Comparison of ENCODE assay signal across 8 mouse cellular contexts in genomic region chr17:15704475-15705300, GRCm38 (mm10). TPM values are rescaled to one million over a fixed set of nuclear protein-coding genes. Genes with fewer than 3 reads are reported as not detected.
DNase-seq lines count a peak whose midpoint lies in the region; ATAC-seq lines count a peak whose summit lies in the region.

Gene Chd1, plus strand, starts transcription at chr17:15704967.

- peaks cover 28% of the 10 kb centered on the region for H3K36me3 ChIP-seq in forebrain, embryonic 10.5 days (replicated peaks)
- peaks cover 7% of the 10 kb centered on the region for H3K36me3 ChIP-seq in heart, embryonic 15.5 days
- H3K36me3 ChIP-seq in liver, embryonic 15.5 days (replicated peaks), result peaks cover 14% of the 10 kb centered on the region
- H3K36me3 ChIP-seq in neural tube, embryonic 12.5 days, result peaks cover 13% of the 10 kb centered on the region

- H3K9ac ChIP-seq in heart, embryonic 15.5 days, result peak within 1 kb of the TSS; percentile 96
- H3K9ac ChIP-seq in liver, embryonic 15.5 days, result peak within 1 kb of the TSS; percentile 97
- H3K9ac ChIP-seq in neural tube, embryonic 12.5 days, result peak within 1 kb of the TSS; percentile 97

- no peaks in the 10 kb centered on the region for H3K27me3 ChIP-seq in forebrain, embryonic 10.5 days (ENCODE audit: poor library complexity, severe bottlenecking)
- H3K27me3 ChIP-seq in heart, embryonic 15.5 days, result no peaks in the 10 kb centered on the region
- H3K27me3 ChIP-seq in liver, embryonic 15.5 days, result no peaks in the 10 kb centered on the region
- no peaks in the 10 kb centered on the region for H3K27me3 ChIP-seq in neural tube, embryonic 12.5 days (replicated peaks)

- peaks cover 25% of the 10 kb centered on the region for H3K4me1 ChIP-seq in forebrain, embryonic 10.5 days
- H3K4me1 ChIP-seq in heart, embryonic 15.5 days (replicated peaks), result peaks cover 12% of the 10 kb centered on the region
- H3K4me1 ChIP-seq in liver, embryonic 15.5 days (replicated peaks), result peaks cover 30% of the 10 kb centered on the region
- peaks cover 12% of the 10 kb centered on the region for H3K4me1 ChIP-seq in neural tube, embryonic 12.5 days

- H3K9me3 ChIP-seq in forebrain, embryonic 10.5 days, result no peaks in the 10 kb centered on the region
- no peaks in the 10 kb centered on the region for H3K9me3 ChIP-seq in heart, embryonic 15.5 days (replicated peaks)
- no peaks in the 10 kb centered on the region for H3K9me3 ChIP-seq in liver, embryonic 15.5 days (replicated peaks)
- H3K9me3 ChIP-seq in neural tube, embryonic 12.5 days, result no peaks in the 10 kb centered on the region

- H3K4me3 ChIP-seq in forebrain, embryonic 10.5 days, result peak within 1 kb of the TSS; percentile 92
- peak within 1 kb of the TSS; percentile 93 for H3K4me3 ChIP-seq in heart, embryonic 15.5 days
- peak within 1 kb of the TSS; percentile 94 for H3K4me3 ChIP-seq in liver, embryonic 15.5 days (replicated peaks)
- H3K4me3 ChIP-seq in neural tube, embryonic 12.5 days, result peak within 1 kb of the TSS; percentile 97

- WGBS in forebrain, embryonic 10.5 days, result under 1% methylated on average over 114 of the region's 124 CpGs
- under 1% methylated on average over 78 of the region's 124 CpGs for WGBS in heart, embryonic 15.5 days
- under 1% methylated on average over 100 of the region's 124 CpGs for WGBS in liver, embryonic 15.5 days (ENCODE audit: insufficient replicate concordance)
- WGBS in neural tube, embryonic 12.5 days, result under 1% methylated on average over 95 of the region's 124 CpGs

- peak within 1 kb of the TSS; percentile 65 for H3K4me2 ChIP-seq in heart, embryonic 15.5 days
- H3K4me2 ChIP-seq in liver, embryonic 15.5 days, result peak within 1 kb of the TSS; percentile 78
- H3K4me2 ChIP-seq in neural tube, embryonic 12.5 days (replicated peaks), result peak within 1 kb of the TSS; percentile 88

- peak within 1 kb of the TSS; percentile 98 for H3K27ac ChIP-seq in forebrain, embryonic 10.5 days
- H3K27ac ChIP-seq in heart, embryonic 15.5 days, result peak within 1 kb of the TSS; percentile 94
- H3K27ac ChIP-seq in liver, embryonic 15.5 days (replicated peaks), result peak within 1 kb of the TSS; percentile 98
- H3K27ac ChIP-seq in neural tube, embryonic 12.5 days, result peak within 1 kb of the TSS; percentile 97

- ATAC-seq in heart, embryonic 15.5 days (replicated peaks; ENCODE audit: insufficient number of reproducible peaks, insufficient read depth, low FRiP score, low read depth), result peak; percentile 94
- ATAC-seq in liver, embryonic 15.5 days (ENCODE audit: insufficient read depth), result peak; percentile 91
- peak; percentile 95 for ATAC-seq in neural tube, embryonic 12.5 days (ENCODE audit: low FRiP score, low read depth)

- DNase-seq in CD8-positive naive resting alpha-beta T cell, adult 2 months (ENCODE audit: low read depth in 2 of 2, low spot score in 2 of 2), result peak; percentile 68 to 70
- peak; percentile 62 for DNase-seq in c-Kit-positive CD71-negative TER-119-negative erythroid progenitor cells, embryonic 14.5 days (ENCODE audit: low read depth)
- peak; percentile 90 for DNase-seq in forebrain, embryonic 10.5 days (ENCODE audit: extremely low spot score, low spot score)
- DNase-seq in kidney, postnatal 36 days, result peak; percentile 95
- DNase-seq in telencephalon, adult 2 months (ENCODE audit: low read depth, low spot score), result peak; percentile 56

RNA-seq across cellular contexts. Expression of gene Chd1, which starts in this region (rescaled TPM):
- 33.0 and 37.4 TPM in 2 replicates for polyA plus RNA-seq in forebrain, embryonic 10.5 days (2016; fragmentation: Nextera tagmentation; extraction: Ambion mirVana)
- polyA plus RNA-seq in heart, embryonic 15.5 days (2015; fragmentation: Nextera tagmentation; extraction: Ambion mirVana), result 14.8 and 16.1 TPM in 2 replicates
- polyA plus RNA-seq in liver, embryonic 15.5 days (2015; fragmentation: Nextera tagmentation; extraction: Ambion mirVana), result 11.9 and 12.7 TPM in 2 replicates
- 38.0 and 40.4 TPM in 2 replicates for polyA plus RNA-seq in neural tube, embryonic 12.5 days (2016; fragmentation: Nextera tagmentation; extraction: Ambion mirVana)

Comparison
In these comparisons a context has a peak if more than half of its experiments do, and no peak if none do; other contexts are left out.
1. Peak in every context shown above with its lines: DNase-seq, ATAC-seq, H3K4me3 ChIP-seq and H3K27ac ChIP-seq.